Mouse (Mus musculus): ENCODE results near the gene Poc1a.

GRCm38 (mm10) chr9:106393548-106393947, 112.7 kb downstream of the Poc1a start:
- no peak for TF ChIP-seq POLR2A (IDR thresholded peaks at IDR 0.05; ENCODE audit: control insufficient read depth, low read depth, low read length)
- TF ChIP-seq CTCF (IDR thresholded peaks at IDR 0.05; ENCODE audit: control insufficient read depth, insufficient read depth, insufficient replicate concordance, low read depth, low read length), result no peak
